Mouse (Mus musculus): ENCODE results near the gene Fbxl8. TPM values are rescaled to one million over a fixed set of nuclear protein-coding genes. Genes with fewer than 3 reads are reported as not detected.
A peak's percentile ranks its signal among the peaks of the same experiment; 100 is the strongest.

Fbxl8 gene
- polyA plus RNA-seq, 1 experiment = 2.1 TPM

DNA sequence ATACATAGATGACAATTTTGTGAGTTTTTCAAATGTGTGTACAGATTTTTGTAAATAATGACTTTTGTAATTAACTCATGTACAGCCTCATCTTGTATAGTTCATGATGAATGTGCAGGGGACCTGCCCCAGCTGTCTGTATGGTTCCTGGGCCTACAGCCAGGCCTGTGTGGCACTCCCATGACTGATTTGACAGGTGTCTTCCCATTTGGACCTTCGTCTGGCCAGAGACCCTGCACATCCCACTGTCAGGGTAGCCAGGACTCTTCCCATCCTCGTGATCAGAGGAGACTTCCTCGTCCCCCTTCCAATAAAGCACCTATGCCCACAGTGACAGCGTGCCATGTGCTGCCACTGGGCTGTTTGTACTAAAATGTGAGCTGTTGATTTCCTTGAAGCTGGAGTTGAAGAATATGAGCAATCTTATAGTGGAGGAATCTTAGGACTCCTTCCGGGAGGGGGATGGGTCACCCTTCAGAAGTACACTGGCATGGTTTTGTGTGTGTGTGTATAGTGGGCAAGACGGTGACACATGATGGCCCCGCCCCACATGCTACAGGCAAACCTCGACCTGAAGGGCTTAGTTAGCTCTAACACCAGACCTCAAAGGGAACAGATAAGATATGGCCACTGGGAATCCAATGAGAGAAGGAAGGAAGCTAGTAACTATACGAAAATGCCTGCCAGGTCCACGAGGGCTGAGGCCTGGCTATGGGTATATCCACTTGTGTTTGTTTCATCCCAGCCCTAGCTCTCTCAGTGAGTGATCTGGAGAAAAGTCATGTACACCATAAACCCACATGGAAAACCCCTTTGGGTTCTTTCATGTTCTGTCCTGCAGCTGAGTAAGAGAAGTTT lies 11.5 kb upstream of the Fbxl8 start:
- TF ChIP-seq CTCF (IDR thresholded peaks at IDR 0.05; ENCODE audit: borderline replicate concordance, insufficient read depth, low read depth, low read length) (no peak), POLR2A (IDR thresholded peaks at IDR 0.05; ENCODE audit: borderline replicate concordance, insufficient read depth, low read length) (no peak)
- no peak overlapping the region for H3K27ac ChIP-seq (ENCODE audit: insufficient read depth, low read length)
- H3K27me3 ChIP-seq (ENCODE audit: control insufficient read depth, insufficient read depth, low read length) = no peaks in the 10 kb centered on the region
- 84% methylated on average over 10 of the region's 10 CpGs for WGBS
- H3K4me3 ChIP-seq (replicated peaks; ENCODE audit: insufficient read depth, low read depth, low read length) = no peak overlapping the region
- DNase-seq = no peak
- H3K4me1 ChIP-seq (ENCODE audit: control insufficient read depth, insufficient read depth, low read length) = peaks cover 3% of the 10 kb centered on the region; the same call in 1 of the 2 replicates

DNA sequence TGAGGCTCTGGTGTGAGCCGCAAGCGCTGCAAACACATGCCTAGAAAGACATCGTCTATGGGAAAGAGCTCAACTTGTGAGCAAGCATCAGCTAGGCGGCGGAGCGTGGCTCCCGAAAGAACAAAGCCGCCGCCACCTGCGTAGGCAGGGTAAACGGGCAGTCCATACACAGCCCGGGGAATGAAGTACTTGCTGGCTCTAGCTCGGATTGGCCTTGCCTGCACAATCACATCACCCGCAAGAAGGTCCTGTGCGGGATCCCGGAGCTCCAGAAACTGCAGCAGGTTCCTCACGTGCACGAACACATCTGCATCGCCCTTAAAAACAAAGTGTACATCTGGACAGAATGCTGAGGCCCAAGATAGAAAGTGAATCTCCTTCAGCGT lies 10.7 kb upstream of the Fbxl8 start:
- H3K27ac ChIP-seq (ENCODE audit: insufficient read depth, low read length) = no peak overlapping the region
- H3K4me3 ChIP-seq (replicated peaks; ENCODE audit: insufficient read depth, low read depth, low read length) = no peak overlapping the region
- WGBS = 45% methylated on average over 20 of the region's 20 CpGs
- H3K4me1 ChIP-seq (ENCODE audit: control insufficient read depth, insufficient read depth, low read length) = peaks cover 3% of the 10 kb centered on the region; the same call in 1 of the 2 replicates
- TF ChIP-seq CTCF (IDR thresholded peaks at IDR 0.05; ENCODE audit: borderline replicate concordance, insufficient read depth, low read depth, low read length) (no peak), POLR2A (IDR thresholded peaks at IDR 0.05; ENCODE audit: borderline replicate concordance, insufficient read depth, low read length) (no peak)
- no peaks in the 10 kb centered on the region for H3K27me3 ChIP-seq (ENCODE audit: control insufficient read depth, insufficient read depth, low read length)
- no peak for DNase-seq

DNA sequence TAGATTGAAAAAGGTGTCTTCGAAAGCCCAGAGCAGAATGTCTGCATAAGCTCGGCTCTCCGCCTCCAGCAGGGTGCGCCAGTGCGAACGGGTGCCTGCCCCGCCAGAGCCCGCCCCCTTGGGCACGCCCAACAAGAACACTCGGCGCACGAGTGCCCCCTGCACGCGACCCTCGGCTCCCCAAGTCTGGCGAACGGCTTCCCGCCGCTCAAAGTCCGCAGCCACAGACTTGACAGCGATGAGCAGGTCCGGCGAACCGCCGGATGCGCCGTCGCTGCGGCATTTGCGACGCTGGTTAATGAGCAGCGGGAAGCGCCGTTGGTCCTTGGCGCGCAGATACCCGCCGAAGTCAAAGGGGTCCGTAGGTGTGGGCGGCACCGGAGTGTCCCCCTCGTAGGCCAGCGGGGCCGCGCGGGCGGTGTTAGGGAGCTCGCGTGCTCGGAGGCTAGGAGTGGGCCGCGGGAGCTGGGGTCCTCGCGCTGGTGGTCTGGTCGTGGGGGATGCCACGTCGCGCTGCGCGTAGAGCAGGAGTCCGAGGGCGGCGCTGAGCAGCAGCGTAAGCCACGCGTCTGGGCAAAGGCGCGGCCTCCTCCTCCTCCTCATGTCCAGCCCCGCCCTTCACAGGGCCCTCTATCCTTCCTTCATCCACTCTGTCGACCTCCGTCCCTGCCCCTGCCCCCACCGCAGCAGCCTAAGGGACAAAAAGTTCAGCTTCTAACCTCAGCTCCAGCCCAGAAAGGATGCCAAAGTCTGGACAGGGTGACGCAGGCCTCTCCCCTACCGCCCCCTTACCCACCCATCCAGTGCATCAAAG lies 10.1 kb upstream of the Fbxl8 start:
- WGBS = under 1% methylated on average over 74 of the region's 74 CpGs
- TF ChIP-seq POLR2A (IDR thresholded peaks at IDR 0.05; ENCODE audit: borderline replicate concordance, insufficient read depth, low read length) (no peak), CTCF (IDR thresholded peaks at IDR 0.05; ENCODE audit: borderline replicate concordance, insufficient read depth, low read depth, low read length) (peak; percentile 72)

DNA sequence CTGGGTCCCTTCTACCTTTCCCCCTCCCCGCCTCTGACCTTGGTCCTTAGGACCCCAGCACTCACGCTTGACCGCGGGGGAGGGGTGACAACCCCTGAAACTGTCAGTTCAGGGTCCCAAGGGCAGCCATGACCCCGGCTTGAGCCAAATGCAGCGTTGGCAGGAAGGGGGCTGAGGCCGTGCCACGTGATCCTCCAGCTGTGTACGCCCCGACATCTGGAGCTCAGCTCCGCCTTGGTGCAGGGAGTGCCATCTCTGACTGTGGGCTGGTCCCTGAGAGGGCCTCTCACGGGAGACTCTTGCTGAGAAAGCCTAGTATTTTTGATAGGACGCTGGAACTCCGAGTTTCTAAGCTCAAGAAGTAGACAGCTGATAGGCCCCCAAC lies 9.5 kb upstream of the Fbxl8 start, which contains the start of gene B3gnt9:
Gene B3gnt9 (minus strand): TSS at position 188 of the 385 bp plus-strand sequence.
- DNase-seq = peak in 1 of 2 experiments; percentile 33
- WGBS = 13% methylated on average over 14 of the region's 14 CpGs
- Histone ChIP-seq H3K27ac (ENCODE audit: insufficient read depth, low read length) (no peak within 1 kb of the TSS), H3K4me3 (replicated peaks; ENCODE audit: insufficient read depth, low read depth, low read length) (peak within 1 kb of the TSS; percentile 63), H3K27me3 (ENCODE audit: control insufficient read depth, insufficient read depth, low read length) (no peaks in the 10 kb centered on the region), H3K4me1 (ENCODE audit: control insufficient read depth, insufficient read depth, low read length) (no peaks in the 10 kb centered on the region)
- TF ChIP-seq POLR2A (IDR thresholded peaks at IDR 0.05; ENCODE audit: borderline replicate concordance, insufficient read depth, low read length) = no peak

More for the DNA sequence above, 10.1 kb upstream of the Fbxl8 start:
- DNase-seq = peak; percentile 79 to 83
- H3K4me1 ChIP-seq (ENCODE audit: control insufficient read depth, insufficient read depth, low read length) = peaks cover 1% of the 10 kb centered on the region; the same call in 1 of the 2 replicates
- no peaks in the 10 kb centered on the region for H3K27me3 ChIP-seq (ENCODE audit: control insufficient read depth, insufficient read depth, low read length)
- H3K4me3 ChIP-seq (replicated peaks; ENCODE audit: insufficient read depth, low read depth, low read length) = peak overlapping the region; percentile 63
- no peak overlapping the region for H3K27ac ChIP-seq (ENCODE audit: insufficient read depth, low read length)

DNA sequence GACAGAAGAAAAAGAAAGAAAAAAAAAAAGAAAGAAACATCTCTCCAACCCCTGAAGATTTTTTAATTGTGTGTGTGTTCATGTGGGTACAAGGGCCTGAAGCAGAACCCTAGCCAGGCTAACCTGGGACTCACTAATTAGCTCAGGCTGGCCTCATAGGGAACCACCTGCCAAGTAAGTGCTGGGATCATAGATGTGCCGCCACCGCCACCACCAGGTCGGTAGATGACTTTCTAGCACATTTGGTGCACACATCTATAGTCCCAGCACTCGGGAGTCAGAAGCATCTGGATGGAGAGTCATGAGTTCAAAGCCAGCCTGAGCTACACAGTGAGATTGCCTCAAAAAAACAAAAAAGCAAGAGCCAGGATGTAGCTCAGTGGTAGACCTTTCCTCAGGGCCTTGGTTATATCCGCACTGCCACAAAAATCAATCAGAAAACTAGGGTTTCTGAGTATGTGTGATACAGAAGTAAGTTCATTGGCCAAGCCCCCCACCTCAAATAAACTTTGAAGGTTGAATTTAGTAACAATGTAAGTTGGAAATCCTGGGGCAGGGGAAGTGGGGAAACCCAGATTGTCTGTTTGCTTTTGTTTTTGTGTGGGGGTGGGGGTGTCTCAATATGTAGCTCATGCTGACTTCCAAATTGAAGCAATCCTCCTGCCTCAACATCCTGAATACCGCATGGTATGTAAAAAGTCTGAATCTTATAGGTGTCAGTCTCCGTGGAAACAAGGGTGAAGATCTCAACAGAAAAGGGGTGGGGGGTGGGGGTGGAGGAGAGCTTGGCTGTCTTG lies 6.9 kb upstream of the Fbxl8 start:
- Histone ChIP-seq H3K27ac (ENCODE audit: insufficient read depth, low read length) (no peak overlapping the region), H3K4me1 (ENCODE audit: control insufficient read depth, insufficient read depth, low read length) (no peaks in the 10 kb centered on the region), H3K4me3 (replicated peaks; ENCODE audit: insufficient read depth, low read depth, low read length) (no peak overlapping the region), H3K27me3 (ENCODE audit: control insufficient read depth, insufficient read depth, low read length) (no peaks in the 10 kb centered on the region)
- DNase-seq = no peak
- TF ChIP-seq POLR2A (IDR thresholded peaks at IDR 0.05; ENCODE audit: borderline replicate concordance, insufficient read depth, low read length) (no peak), CTCF (IDR thresholded peaks at IDR 0.05; ENCODE audit: borderline replicate concordance, insufficient read depth, low read depth, low read length) (no peak)
- 80% methylated on average over 7 of the region's 7 CpGs for WGBS

DNA sequence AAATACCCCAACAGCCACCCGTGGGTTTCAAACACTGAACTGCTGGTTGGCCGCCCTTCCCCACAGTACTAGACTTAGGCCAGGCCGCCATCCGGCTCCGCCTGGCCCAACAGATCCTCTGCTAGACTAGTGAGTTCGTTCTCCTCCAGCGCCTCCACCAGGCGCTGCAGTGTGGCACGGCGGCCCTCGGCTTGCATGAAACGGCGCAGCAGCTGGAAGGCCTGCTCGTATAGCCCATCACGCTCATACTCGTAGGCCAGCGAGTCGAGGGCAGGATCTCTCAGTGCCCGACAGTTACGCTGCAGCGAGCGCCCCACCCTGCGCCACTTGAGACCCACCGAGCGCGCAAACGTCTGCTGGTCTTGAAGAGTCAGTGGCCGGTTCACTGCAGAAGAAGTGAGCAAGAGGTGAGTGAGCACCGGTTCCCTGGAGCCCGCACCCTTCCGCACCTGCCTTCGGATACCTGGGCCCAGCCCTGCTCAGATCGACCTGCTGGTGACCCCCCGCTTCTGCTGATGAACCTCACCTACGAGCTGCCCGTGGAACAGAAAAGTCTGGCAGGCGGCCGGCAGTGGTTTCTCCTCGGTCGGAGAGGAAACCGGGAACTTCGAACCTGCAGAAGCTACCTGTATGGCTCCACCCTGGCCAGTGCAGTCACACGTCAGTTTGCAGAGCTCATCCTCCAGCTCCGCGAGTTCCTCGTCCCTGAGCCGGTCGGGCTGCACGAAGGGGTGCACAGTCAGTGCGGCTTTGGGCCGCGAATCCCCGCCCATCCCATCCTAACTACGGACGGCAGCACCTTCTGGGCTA lies 5.3 kb upstream of the Fbxl8 start:
- H3K27me3 ChIP-seq (ENCODE audit: control insufficient read depth, insufficient read depth, low read length) = no peaks in the 10 kb centered on the region
- WGBS = 6% methylated on average over 55 of the region's 55 CpGs
- H3K27ac ChIP-seq (ENCODE audit: insufficient read depth, low read length) = no peak overlapping the region
- peak in 1 of 2 experiments; percentile 36 for DNase-seq
- no peaks in the 10 kb centered on the region for H3K4me1 ChIP-seq (ENCODE audit: control insufficient read depth, insufficient read depth, low read length)
- peak overlapping the region; percentile 49 for H3K4me3 ChIP-seq (replicated peaks; ENCODE audit: insufficient read depth, low read depth, low read length)
- TF ChIP-seq POLR2A (IDR thresholded peaks at IDR 0.05; ENCODE audit: borderline replicate concordance, insufficient read depth, low read length) (no peak), CTCF (IDR thresholded peaks at IDR 0.05; ENCODE audit: borderline replicate concordance, insufficient read depth, low read depth, low read length) (no peak)
